Mouse (Mus musculus) forebrain, embryonic 11.5 days (tissue): Measurements from ENCODE around the gene Olfr429. TPM values are rescaled to one million over a fixed set of nuclear protein-coding genes. Genes with fewer than 3 reads are reported as not detected.
"Not testable (repeated sequence)": the region's sequence is repeated elsewhere in the genome, so short reads cannot be mapped to it uniquely, and the experiment has no call there.

Experiments used
- ATAC-seq: fragments of 200-750 bp; cut with Nextera tagmentation; replicated peaks from 2 replicates; pipeline ENCODE4 v1.8.0; 2017; ENCODE audit warnings: moderate TSS enrichment; ENCODE audit not compliant: low FRiP score
- DNase-seq: peaks from one replicate; pipeline ENCODE4 v3.0.0-alpha.2; 2017; ENCODE audit warnings: low spot score
- H3K27ac ChIP-seq: fragments of 300-500 bp; sonication (generic); 2 replicates; pipeline ENCODE4 v1.5.1; 2014; ENCODE audit warnings: low read depth, low read length
- H3K27me3 ChIP-seq: fragments of 300-500 bp; sonication (generic); 2 replicates; pipeline ENCODE4 v1.6.1; 2014; ENCODE audit warnings: mild to moderate bottlenecking, low read length, mixed read lengths; ENCODE audit not compliant: control insufficient read depth, insufficient read depth
- H3K36me3 ChIP-seq: fragments of 300-500 bp; sonication (generic); 2 replicates; pipeline ENCODE4 v1.6.1; 2014; ENCODE audit warnings: mild to moderate bottlenecking, low read length, moderate library complexity, mixed read lengths; ENCODE audit not compliant: control insufficient read depth, insufficient read depth
- H3K4me1 ChIP-seq: fragments of 300-500 bp; sonication (generic); replicated peaks from 2 replicates; pipeline ENCODE4 v1.6.1; 2014; ENCODE audit warnings: low read length, mixed read lengths; ENCODE audit not compliant: control insufficient read depth, insufficient read depth
- H3K4me2 ChIP-seq: fragments of 300-500 bp; sonication (generic); 2 replicates; pipeline ENCODE4 v1.6.1; 2014; ENCODE audit warnings: low read depth, mild to moderate bottlenecking, low read length, moderate library complexity, mixed read lengths; ENCODE audit not compliant: severe bottlenecking
- H3K4me3 ChIP-seq: fragments of 300-500 bp; sonication (generic); 2 replicates; pipeline ENCODE4 v1.5.1; 2014; ENCODE audit warnings: low read depth, low read length
- H3K9ac ChIP-seq: fragments of 300-500 bp; sonication (generic); 2 replicates; pipeline ENCODE4 v1.6.1; 2014; ENCODE audit warnings: low read length
- H3K9me3 ChIP-seq: fragments of 300-500 bp; sonication (generic); 2 replicates; pipeline ENCODE4 v1.6.1; 2016; ENCODE audit warnings: low read length, mixed read lengths; ENCODE audit not compliant: control insufficient read depth
- WGBS: fragments of 180-500 bp; shearing (Covaris S2); extraction: QIAGEN DNeasy Blood & Tissue Kit; methylation state at CpG from one replicate; pipeline ENCODE4 v1.1.7; 2014; 5-methylcytosine and 5-hydroxymethylcytosine counted together
- polyA plus RNA-seq: library from polyadenylated mRNA; unstranded; fragments of >200 nt; fragmentation: Nextera tagmentation; extraction: Ambion mirVana; gene quantifications from 2 replicates; pipeline ENCODE4 v1.2.1, GENCODE M21; 2014

The Olfr429 gene
- not detected in 2 replicates for polyA plus RNA-seq

- 92% methylated on average over 2 of the region's 2 CpGs for WGBS
- Histone ChIP-seq H3K27ac (no peak within 1 kb of the TSS), H3K4me2 (no peak within 1 kb of the TSS), H3K9me3 (no peaks in the 10 kb centered on the region), H3K36me3 (no peaks in the 10 kb centered on the region), H3K4me3 (no peak within 1 kb of the TSS), H3K9ac (no peak within 1 kb of the TSS), H3K4me1 (no peaks in the 10 kb centered on the region), H3K27me3 (no peaks in the 10 kb centered on the region)
- no peak for DNase-seq
- no peak for ATAC-seq
Observed at GRCm38 (mm10) chr1:174084031-174084430, at the start of gene Olfr429. TSS of gene Olfr429 (plus strand) at chr1:174084331.

DNA sequence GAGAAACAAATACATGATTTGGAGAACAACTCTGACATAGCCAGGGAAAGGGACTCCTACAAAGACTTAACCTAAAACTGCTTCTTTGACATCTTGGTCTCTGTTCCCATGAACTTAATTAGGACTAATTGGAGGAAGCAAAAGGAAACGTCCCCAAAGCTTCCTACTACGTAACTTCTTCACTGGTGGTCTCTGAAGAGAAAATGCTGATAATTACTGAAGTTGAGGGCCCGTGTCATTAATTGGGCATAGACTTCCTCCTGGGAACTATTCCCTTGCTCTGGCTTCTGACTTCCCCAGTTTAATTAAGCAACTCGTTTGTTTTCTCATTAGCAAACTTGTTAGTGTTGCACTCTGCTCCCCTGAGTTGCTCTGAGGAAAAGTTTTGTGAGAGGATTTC, 48.3 kb upstream of the Olfr429 start:
- no peaks in the 10 kb centered on the region for H3K4me1 ChIP-seq
- no peak overlapping the region for H3K4me2 ChIP-seq
- no peaks in the 10 kb centered on the region for H3K9me3 ChIP-seq
- ATAC-seq = no peak
- H3K36me3 ChIP-seq = no peaks in the 10 kb centered on the region
- H3K27ac ChIP-seq = no peak overlapping the region
- 49% methylated on average over 4 of the region's 4 CpGs for WGBS
- no peak overlapping the region for H3K9ac ChIP-seq
- no peaks in the 10 kb centered on the region for H3K27me3 ChIP-seq
- no peak for DNase-seq
- H3K4me3 ChIP-seq = no peak overlapping the region

DNA sequence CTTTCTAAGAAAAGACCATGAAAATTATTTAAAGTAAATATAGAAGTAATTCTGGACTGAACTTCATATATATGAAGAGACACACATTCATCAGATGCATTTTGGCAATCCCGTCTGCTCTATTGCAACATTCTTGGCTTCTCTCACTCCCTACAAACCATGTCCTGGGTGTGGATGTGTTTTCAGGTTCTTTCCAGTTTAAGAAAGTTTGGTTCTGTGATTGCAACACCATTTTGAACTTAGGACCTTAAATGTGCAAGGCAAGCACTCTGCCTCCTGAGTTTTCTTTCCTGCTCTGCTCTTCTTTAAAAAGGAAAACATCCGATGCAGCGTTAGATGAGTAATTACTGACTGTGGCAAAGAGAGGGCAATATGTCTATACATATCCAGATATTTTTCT, 45.7 kb upstream of the Olfr429 start:
- no peak for DNase-seq
- no peaks in the 10 kb centered on the region for H3K4me1 ChIP-seq
- 92% methylated on average over 3 of the region's 3 CpGs for WGBS
- no peak overlapping the region for H3K9ac ChIP-seq
- no peak overlapping the region for H3K4me3 ChIP-seq
- ATAC-seq = no peak
- no peaks in the 10 kb centered on the region for H3K36me3 ChIP-seq
- H3K4me2 ChIP-seq = no peak overlapping the region
- H3K27ac ChIP-seq = no peak overlapping the region
- no peaks in the 10 kb centered on the region for H3K9me3 ChIP-seq
- no peaks in the 10 kb centered on the region for H3K27me3 ChIP-seq

DNA sequence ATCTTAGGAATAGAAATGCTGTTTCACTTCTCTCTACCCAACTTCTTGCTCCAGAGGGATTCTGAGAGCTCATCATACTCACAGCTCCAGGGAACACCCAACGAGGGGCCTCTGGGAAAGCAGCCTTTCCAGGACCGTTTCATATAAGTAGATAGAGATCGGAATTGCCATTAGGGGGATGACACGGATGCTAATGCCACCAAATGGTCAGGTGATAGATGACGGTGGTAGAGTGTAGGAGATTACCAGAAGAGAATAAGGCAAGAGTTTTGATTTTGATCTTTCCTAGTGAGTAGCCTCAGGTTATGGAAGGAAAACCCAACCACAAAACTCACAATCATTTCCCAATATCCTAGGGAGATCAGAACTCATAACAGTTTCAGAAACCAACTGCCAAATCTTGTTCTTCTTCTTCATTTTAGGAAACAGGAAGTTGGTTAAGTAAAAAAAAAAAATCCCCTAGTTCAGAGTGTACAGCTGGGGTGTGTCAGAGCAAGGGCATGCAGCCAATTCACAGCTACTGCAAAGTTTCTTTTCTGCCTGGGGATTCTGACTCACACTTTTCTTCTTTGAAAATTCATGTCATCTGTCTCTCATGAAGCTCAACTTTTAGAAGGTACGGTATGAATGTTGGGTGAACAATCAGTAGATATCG, 43.5 kb upstream of the Olfr429 start, which contains the start of gene Olfr433:
Gene Olfr433 (plus strand): TSS at position 183 of the 655 bp plus-strand sequence.
- Histone ChIP-seq H3K9me3 (no peaks in the 10 kb centered on the region), H3K27me3 (no peaks in the 10 kb centered on the region), H3K27ac (no peak within 1 kb of the TSS), H3K4me1 (no peaks in the 10 kb centered on the region), H3K4me2 (no peak within 1 kb of the TSS), H3K4me3 (no peak within 1 kb of the TSS), H3K36me3 (no peaks in the 10 kb centered on the region), H3K9ac (no peak within 1 kb of the TSS)
- no peak for ATAC-seq
- WGBS = 93% methylated on average over 7 of the region's 7 CpGs
- DNase-seq = no peak

- H3K9me3 ChIP-seq, DNase-seq, H3K4me2 ChIP-seq, H3K36me3 ChIP-seq, H3K27me3 ChIP-seq, H3K4me1 ChIP-seq, H3K4me3 ChIP-seq, ATAC-seq, H3K9ac ChIP-seq, H3K27ac ChIP-seq: not testable (repeated sequence)
- 89% methylated on average over 12 of the region's 12 CpGs for WGBS
Observed at GRCm38 (mm10) chr1:174042091-174042884, 41.8 kb upstream of the Olfr429 start.

- no peak overlapping the region for H3K4me2 ChIP-seq
- H3K9me3 ChIP-seq = no peaks in the 10 kb centered on the region
- no peaks in the 10 kb centered on the region for H3K4me1 ChIP-seq
- DNase-seq (no peak), ATAC-seq (no peak)
- WGBS = 77% methylated on average over 2 of the region's 2 CpGs
- H3K27ac ChIP-seq = no peak overlapping the region
- H3K36me3 ChIP-seq = no peaks in the 10 kb centered on the region
- no peak overlapping the region for H3K4me3 ChIP-seq
- H3K27me3 ChIP-seq = no peaks in the 10 kb centered on the region
- H3K9ac ChIP-seq = no peak overlapping the region
Observed at GRCm38 (mm10) chr1:174044431-174044830, 39.7 kb upstream of the Olfr429 start.

GRCm38 (mm10) chr1:174048227-174048626, 35.9 kb upstream of the Olfr429 start:
- H3K4me3 ChIP-seq, H3K4me2 ChIP-seq, H3K9me3 ChIP-seq, ATAC-seq, H3K9ac ChIP-seq, H3K36me3 ChIP-seq, DNase-seq, H3K27me3 ChIP-seq, H3K4me1 ChIP-seq, H3K27ac ChIP-seq: not testable (repeated sequence)
- WGBS = 91% methylated on average over 6 of the region's 6 CpGs

DNA sequence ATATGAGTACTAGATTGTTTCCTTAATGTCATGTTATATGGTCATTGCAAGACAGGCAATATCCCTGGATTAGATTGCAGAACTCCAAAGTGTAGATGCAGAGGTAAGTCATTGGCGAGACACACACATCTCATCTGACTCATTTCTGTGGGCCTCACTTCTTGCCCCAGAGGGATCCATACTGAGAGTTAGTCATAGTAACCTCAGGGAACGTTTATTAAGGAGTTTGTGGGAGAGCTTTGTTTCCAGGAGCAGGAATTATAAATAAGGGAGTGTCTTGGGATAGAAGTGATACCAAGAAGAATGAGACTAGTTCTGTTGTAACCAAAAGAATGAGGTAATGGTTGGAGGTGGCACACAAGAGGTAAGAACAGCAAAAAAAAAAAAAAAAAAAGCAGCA, 35.2 kb upstream of the Olfr429 start, which contains the start of gene Olfr432:
Gene Olfr432 (plus strand): TSS at position 313 of the 400 bp plus-strand sequence.
- no peak within 1 kb of the TSS for H3K4me3 ChIP-seq
- H3K4me2 ChIP-seq = no peak within 1 kb of the TSS
- DNase-seq (no peak), ATAC-seq (no peak)
- no peaks in the 10 kb centered on the region for H3K9me3 ChIP-seq
- H3K9ac ChIP-seq = no peak within 1 kb of the TSS
- WGBS = 79% methylated on average over 2 of the region's 2 CpGs
- H3K27ac ChIP-seq = no peak within 1 kb of the TSS
- H3K36me3 ChIP-seq = no peaks in the 10 kb centered on the region
- H3K27me3 ChIP-seq = no peaks in the 10 kb centered on the region
- no peaks in the 10 kb centered on the region for H3K4me1 ChIP-seq
